Mouse (Mus musculus) heart, postnatal 0 days (tissue): ENCODE results near the gene Dmac1.

Source experiments
- CTCF ChIP-seq: IDR thresholded peaks from 2 replicates; pipeline ENCODE4 v1.5.1; 2016; ENCODE audit warnings: antibody characterized with exemption, control low read depth, low read depth
- EP300 ChIP-seq: IDR thresholded peaks from 2 replicates; pipeline ENCODE4 v1.6.1; 2016; ENCODE audit warnings: antibody characterized with exemption, low read depth

DNA sequence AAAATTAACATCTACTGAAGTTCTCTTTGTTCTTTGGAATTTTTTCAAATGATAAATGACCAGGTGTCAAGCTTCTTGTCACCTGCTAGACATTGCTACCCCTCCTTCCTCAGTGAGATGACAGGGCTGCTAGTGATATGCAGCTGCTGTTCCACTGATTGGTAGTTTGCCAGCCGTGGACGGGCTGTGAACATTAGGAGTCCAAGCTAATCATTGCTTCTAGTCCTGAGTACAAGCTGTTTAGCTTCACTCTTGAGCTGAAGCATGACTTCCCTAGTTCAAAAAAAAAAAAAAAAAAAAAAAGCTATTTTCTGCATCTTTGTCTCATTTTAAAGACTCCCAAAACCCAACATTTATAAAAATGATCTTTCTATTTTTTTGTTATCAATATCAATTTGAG, 33.2 kb upstream of the Dmac1 start:
- TF ChIP-seq EP300 (no peak), CTCF (no peak)
